Mouse (Mus musculus): Measurements from ENCODE around the gene Atg101. TPM values are rescaled to one million over a fixed set of nuclear protein-coding genes. Genes with fewer than 3 reads are reported as not detected.

Gene Atg101
- polyA plus RNA-seq, 1 experiment from 2014 or later: 81.3 TPM

DNA sequence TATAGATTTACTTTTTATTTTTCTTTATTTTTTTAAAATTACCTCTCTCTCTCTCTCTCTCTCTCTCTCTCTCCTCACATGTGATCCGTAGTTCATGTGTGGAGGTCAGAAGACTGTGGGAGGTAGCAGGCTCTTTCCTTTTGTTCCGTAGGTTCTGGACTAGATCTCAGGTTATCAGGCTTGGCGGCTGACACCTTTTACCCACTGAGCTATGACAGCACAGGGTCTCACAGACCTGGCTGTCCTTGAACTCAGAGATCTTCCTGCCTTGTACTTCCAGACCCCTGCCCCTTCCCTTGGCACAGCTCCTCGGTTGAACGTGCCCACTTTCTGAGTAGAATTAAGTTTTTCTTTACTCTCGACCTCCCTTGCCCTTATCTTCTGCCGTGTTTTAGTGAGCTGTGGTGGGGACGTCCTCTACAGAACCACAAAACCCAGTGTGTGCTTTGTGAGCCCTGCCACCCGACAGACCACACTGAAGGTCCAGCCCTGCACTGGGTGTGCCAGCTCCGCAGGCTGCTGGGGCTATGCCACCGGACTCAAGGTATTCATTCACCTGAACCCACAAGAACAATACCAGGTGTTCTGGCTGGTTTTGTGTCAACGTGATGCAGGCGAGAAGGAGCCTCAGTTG lies 32.3 kb downstream of the Atg101 start:
- no peaks in the 10 kb centered on the region for H3K36me3 ChIP-seq (ENCODE audit: control insufficient read depth, insufficient read depth, low read length)
- H3K27me3 ChIP-seq (replicated peaks; ENCODE audit: control insufficient read depth, insufficient read depth, low read length): no peaks in the 10 kb centered on the region
- H3K27ac ChIP-seq (ENCODE audit: low read depth, low read length): no peak overlapping the region
- WGBS: 71% methylated on average over 13 of the region's 13 CpGs
- peak overlapping the region; percentile 45 for H3K4me2 ChIP-seq (ENCODE audit: low read length)
- no peak overlapping the region for H3K9ac ChIP-seq (ENCODE audit: low read depth, low read length)
- ATAC-seq: no peak
- H3K9me3 ChIP-seq (ENCODE audit: control insufficient read depth, low read length): no peaks in the 10 kb centered on the region
- no peak overlapping the region; the same call in 1 of the 2 replicates for H3K4me3 ChIP-seq (ENCODE audit: low read length)
- H3K4me1 ChIP-seq (ENCODE audit: control insufficient read depth, insufficient read depth, low read depth, low read length): no peaks in the 10 kb centered on the region; the same call in 1 of the 2 replicates

DNA sequence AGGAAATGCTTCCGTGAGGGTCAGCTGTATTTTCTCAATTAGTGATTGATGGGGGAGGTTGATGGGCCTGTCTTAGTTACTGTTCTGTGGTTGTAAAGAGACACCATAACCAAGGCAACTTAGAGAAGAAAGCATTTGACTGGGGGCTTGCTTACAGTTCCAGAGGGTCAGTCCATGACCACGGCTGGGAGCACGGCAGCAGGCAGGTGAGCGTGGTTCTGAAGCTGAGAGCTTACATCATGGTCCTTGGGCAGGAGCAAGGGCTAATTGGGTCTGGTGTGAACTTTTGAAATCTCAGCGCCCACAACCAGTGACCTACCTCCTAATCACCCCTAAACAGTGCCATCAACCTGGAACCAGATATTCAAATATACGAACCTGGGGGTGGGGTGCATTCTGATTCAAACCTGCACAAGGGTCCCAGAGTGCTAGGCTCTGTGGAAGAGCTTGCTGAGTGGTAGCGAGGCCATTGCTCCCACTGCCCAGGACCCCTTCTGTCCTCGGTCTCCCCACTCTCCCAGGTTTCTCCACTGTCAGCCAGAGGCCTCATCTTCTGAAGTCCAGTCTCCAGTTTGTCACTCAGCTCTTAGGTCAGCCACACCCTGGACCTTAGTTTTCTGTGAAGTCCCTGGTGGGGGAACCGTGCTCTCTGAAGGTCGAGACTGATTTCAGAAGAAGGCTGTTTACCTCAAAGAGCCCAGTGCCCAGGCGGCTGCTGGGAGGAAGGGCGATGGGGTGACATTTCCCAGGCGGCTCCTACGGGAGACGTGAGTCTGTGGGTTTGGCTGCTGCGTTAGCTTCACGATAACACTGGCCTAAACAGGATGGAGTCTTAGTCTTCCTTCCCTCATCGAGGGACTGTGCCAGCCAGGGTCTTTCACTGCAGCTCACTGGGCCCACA lies 33.1 kb downstream of the Atg101 start:
- no peaks in the 10 kb centered on the region for H3K36me3 ChIP-seq (ENCODE audit: control insufficient read depth, insufficient read depth, low read length)
- H3K27me3 ChIP-seq (replicated peaks; ENCODE audit: control insufficient read depth, insufficient read depth, low read length): no peaks in the 10 kb centered on the region
- WGBS: 82% methylated on average over 18 of the region's 18 CpGs
- no peak overlapping the region for H3K27ac ChIP-seq (ENCODE audit: low read depth, low read length)
- H3K9me3 ChIP-seq (ENCODE audit: control insufficient read depth, low read length): no peaks in the 10 kb centered on the region
- no peak overlapping the region for H3K4me2 ChIP-seq (ENCODE audit: low read length)
- H3K4me1 ChIP-seq (ENCODE audit: control insufficient read depth, insufficient read depth, low read depth, low read length): no peaks in the 10 kb centered on the region; the same call in 1 of the 2 replicates
- no peak overlapping the region for H3K9ac ChIP-seq (ENCODE audit: low read depth, low read length)
- no peak for ATAC-seq
- H3K4me3 ChIP-seq (ENCODE audit: low read length): no peak overlapping the region

DNA sequence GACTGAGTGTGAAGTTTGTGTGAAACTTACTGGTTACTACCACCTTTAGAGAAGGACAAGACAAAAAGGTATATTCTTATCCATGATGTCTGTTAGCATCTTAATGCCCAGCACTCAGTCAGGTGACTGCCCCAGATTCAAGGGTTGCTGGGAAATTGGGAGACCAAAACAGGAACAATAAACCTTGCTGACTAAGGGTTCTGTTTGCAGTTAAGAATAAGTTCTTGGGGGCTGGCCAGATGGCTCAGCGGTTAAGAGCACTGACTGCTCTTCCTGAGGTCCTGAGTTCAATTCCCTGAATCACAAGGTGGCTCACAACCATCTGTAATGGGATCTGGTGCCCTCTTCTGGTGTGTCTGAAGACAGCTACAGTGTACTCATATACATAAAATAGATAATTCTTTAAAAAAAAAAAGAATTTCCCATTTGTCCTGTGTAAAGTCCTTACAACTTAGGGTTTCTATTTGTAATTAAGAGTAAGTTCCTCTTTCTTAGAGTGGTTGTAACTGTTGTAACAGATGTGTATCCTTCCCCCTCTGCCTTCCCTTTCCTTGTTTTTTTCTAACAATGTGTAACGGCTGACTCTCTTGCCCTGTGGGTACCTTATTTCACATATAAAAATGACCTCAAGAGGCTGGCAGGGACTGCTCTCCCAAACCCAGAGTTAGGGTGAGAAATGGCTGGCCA lies 33.9 kb downstream of the Atg101 start:
- Histone ChIP-seq H3K27me3 (replicated peaks; ENCODE audit: control insufficient read depth, insufficient read depth, low read length) (no peaks in the 10 kb centered on the region), H3K36me3 (ENCODE audit: control insufficient read depth, insufficient read depth, low read length) (no peaks in the 10 kb centered on the region), H3K27ac (ENCODE audit: low read depth, low read length) (no peak overlapping the region), H3K9me3 (ENCODE audit: control insufficient read depth, low read length) (no peaks in the 10 kb centered on the region), H3K4me3 (ENCODE audit: low read length) (no peak overlapping the region), H3K9ac (ENCODE audit: low read depth, low read length) (no peak overlapping the region), H3K4me1 (ENCODE audit: control insufficient read depth, insufficient read depth, low read depth, low read length) (no peaks in the 10 kb centered on the region; the same call in 1 of the 2 replicates), H3K4me2 (ENCODE audit: low read length) (no peak overlapping the region)
- ATAC-seq: no peak
- WGBS: 78% methylated on average over 2 of the region's 2 CpGs

DNA sequence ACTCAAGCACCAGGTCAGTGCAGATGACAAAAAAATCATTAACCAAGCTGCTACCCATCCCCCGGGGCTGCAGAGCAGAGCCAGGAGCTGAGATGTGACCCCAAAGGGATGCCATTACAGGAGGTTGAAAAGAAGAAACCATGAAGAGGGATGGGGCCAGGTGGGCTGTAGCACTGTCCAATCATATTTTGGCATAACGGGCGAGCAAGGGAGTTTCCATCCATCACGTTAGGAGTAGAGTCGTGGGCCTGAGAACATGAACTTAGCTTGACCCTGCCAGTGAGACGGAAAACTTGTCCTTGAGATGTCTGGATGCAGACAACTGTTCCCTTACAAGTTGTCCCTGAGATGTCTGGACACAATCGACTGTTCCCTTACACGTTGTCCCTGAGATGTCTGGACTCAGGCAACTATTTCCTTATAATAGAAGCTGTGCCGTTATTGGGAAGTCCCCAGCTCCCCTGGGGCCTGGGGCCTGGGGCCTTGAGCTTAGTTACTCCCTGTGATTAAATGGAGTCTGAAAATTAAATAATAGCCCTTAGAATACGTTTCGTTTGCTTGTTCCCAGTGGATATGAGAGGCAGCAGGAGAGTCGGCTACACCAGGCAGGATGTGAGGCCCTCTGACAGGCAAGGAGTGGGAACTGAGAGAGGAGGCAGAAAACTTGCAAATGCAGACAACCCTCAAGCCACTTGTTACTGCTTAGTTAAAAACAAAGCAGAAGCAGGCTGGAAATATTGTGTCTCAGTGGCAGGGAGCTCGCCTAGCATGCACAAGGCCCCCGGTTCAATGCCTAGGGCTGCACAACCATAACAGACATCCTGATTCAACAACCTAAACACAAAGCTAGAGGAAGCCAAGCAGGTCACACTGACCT lies 35.1 kb downstream of the Atg101 start:
- H3K36me3 ChIP-seq (ENCODE audit: control insufficient read depth, insufficient read depth, low read length): no peaks in the 10 kb centered on the region
- H3K27me3 ChIP-seq (replicated peaks; ENCODE audit: control insufficient read depth, insufficient read depth, low read length): no peaks in the 10 kb centered on the region
- no peak for ATAC-seq
- H3K9me3 ChIP-seq (ENCODE audit: control insufficient read depth, low read length): no peaks in the 10 kb centered on the region
- no peak overlapping the region for H3K9ac ChIP-seq (ENCODE audit: low read depth, low read length)
- H3K4me2 ChIP-seq (ENCODE audit: low read length): no peak overlapping the region
- 55% methylated on average over 14 of the region's 14 CpGs for WGBS
- H3K27ac ChIP-seq (ENCODE audit: low read depth, low read length): no peak overlapping the region
- H3K4me1 ChIP-seq (ENCODE audit: control insufficient read depth, insufficient read depth, low read depth, low read length): no peaks in the 10 kb centered on the region; the same call in 1 of the 2 replicates
- H3K4me3 ChIP-seq (ENCODE audit: low read length): no peak overlapping the region

DNA sequence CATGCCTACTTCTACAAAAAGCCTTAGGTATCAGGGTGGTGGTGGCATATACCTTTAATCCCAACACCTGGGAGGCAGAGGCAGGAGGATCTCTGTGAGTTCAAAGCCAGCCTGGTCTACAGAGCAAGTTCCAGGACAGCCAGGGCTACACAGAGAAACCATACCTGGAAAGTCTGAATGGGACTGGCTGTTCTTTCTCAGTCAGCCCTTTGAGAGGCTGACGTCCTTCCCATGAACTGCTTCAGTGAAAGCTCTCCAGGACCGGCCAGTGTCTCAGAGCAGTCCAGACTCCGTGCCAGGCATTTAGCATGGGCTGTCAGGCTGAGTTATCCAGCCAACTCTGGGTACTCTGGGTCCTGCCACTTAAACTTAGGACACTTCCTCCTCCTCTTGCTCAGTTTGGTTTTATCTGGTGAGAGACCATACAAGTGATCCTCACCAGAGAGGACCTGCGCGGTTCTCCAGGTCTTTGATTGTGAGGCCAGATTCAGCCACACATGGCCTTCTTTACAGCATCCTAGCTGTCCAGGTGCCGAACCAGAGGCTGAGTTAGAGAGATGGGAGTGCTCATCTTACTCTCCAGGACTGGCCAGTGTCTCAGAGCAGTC lies 36.0 kb downstream of the Atg101 start:
- H3K9ac ChIP-seq (ENCODE audit: low read depth, low read length): no peak overlapping the region
- 87% methylated on average over 6 of the region's 6 CpGs for WGBS
- H3K4me2 ChIP-seq (ENCODE audit: low read length): no peak overlapping the region
- no peak overlapping the region for H3K27ac ChIP-seq (ENCODE audit: low read depth, low read length)
- no peaks in the 10 kb centered on the region; the same call in 1 of the 2 replicates for H3K4me1 ChIP-seq (ENCODE audit: control insufficient read depth, insufficient read depth, low read depth, low read length)
- ATAC-seq: no peak
- no peaks in the 10 kb centered on the region for H3K27me3 ChIP-seq (replicated peaks; ENCODE audit: control insufficient read depth, insufficient read depth, low read length)
- H3K9me3 ChIP-seq (ENCODE audit: control insufficient read depth, low read length): no peaks in the 10 kb centered on the region
- no peaks in the 10 kb centered on the region for H3K36me3 ChIP-seq (ENCODE audit: control insufficient read depth, insufficient read depth, low read length)
- no peak overlapping the region for H3K4me3 ChIP-seq (ENCODE audit: low read length)

DNA sequence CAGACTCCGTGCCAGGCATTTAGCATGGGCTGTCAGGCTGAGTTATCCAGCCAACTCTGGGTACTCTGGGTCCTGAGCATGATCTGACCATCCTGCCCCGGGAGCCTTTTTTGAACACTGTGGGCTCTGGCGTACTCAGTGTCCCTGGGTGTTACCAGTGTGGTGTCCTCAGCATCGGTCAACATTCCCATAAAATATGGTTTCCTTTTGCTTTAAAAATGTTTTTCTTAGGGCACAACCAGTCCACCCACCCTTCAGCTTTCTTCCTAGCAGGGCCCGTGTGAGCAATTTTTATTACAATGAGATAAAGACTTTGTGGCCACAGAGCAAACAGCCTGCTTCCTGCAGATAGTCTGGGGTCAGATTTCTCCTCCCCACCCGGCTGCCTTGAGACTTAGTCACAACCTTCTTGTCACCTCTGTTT lies 36.6 kb downstream of the Atg101 start:
- no peaks in the 10 kb centered on the region for H3K27me3 ChIP-seq (replicated peaks; ENCODE audit: control insufficient read depth, insufficient read depth, low read length)
- no peak overlapping the region for H3K27ac ChIP-seq (ENCODE audit: low read depth, low read length)
- H3K4me1 ChIP-seq (ENCODE audit: control insufficient read depth, insufficient read depth, low read depth, low read length): no peaks in the 10 kb centered on the region; the same call in 1 of the 2 replicates
- no peak overlapping the region for H3K9ac ChIP-seq (ENCODE audit: low read depth, low read length)
- no peak overlapping the region for H3K4me2 ChIP-seq (ENCODE audit: low read length)
- no peak for ATAC-seq
- no peaks in the 10 kb centered on the region for H3K36me3 ChIP-seq (ENCODE audit: control insufficient read depth, insufficient read depth, low read length)
- H3K9me3 ChIP-seq (ENCODE audit: control insufficient read depth, low read length): no peaks in the 10 kb centered on the region
- no peak overlapping the region for H3K4me3 ChIP-seq (ENCODE audit: low read length)
- 71% methylated on average over 6 of the region's 6 CpGs for WGBS

DNA sequence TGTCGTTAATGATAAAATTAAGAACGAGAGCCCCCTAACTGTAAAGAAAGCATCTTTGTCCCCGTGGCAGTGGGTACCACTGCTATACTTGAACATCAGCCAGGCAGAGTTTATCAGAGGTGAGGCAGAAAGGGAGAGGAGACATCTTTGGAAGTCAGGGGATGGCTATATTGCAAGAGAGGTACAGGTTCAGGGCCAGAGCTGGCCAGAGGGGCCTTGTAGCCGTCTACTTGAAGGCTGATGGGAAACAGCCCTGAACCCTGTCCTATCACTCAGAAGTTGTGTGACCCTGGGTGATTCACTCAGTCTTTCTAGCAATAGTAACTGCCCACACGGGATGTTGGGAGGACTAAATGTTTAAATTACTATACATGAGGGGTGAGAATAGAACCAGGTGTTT lies 37.1 kb downstream of the Atg101 start:
- Histone ChIP-seq H3K4me3 (ENCODE audit: low read length) (no peak overlapping the region), H3K27ac (ENCODE audit: low read depth, low read length) (no peak overlapping the region), H3K36me3 (ENCODE audit: control insufficient read depth, insufficient read depth, low read length) (no peaks in the 10 kb centered on the region), H3K9ac (ENCODE audit: low read depth, low read length) (no peak overlapping the region), H3K4me2 (ENCODE audit: low read length) (no peak overlapping the region), H3K4me1 (ENCODE audit: control insufficient read depth, insufficient read depth, low read depth, low read length) (no peaks in the 10 kb centered on the region; the same call in 1 of the 2 replicates), H3K27me3 (replicated peaks; ENCODE audit: control insufficient read depth, insufficient read depth, low read length) (no peaks in the 10 kb centered on the region), H3K9me3 (ENCODE audit: control insufficient read depth, low read length) (no peaks in the 10 kb centered on the region)
- WGBS: 75% methylated on average over 5 of the region's 5 CpGs
- no peak for ATAC-seq

DNA sequence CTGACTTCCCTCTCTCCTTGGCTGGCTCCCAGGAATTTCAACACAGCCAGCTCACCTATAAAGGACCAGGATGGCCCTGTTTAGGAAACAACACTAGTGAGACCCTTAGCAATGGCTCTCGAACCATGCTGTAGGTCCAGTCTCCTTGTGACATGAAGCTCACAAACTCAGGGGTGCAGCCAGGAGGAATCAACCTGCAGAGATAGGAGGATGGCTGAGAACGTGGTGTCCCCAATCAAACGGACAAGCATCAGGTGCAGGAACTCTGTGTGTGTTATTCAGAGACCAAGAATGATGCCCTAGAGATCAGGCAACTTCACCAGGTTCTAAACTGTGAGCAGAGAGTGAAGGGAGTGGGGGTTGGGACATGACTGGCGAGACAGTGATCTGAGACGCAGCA lies 38.0 kb downstream of the Atg101 start:
- ATAC-seq: no peak
- H3K9ac ChIP-seq (ENCODE audit: low read depth, low read length): no peak overlapping the region
- no peak overlapping the region for H3K4me3 ChIP-seq (ENCODE audit: low read length)
- H3K27ac ChIP-seq (ENCODE audit: low read depth, low read length): no peak overlapping the region
- no peaks in the 10 kb centered on the region for H3K27me3 ChIP-seq (replicated peaks; ENCODE audit: control insufficient read depth, insufficient read depth, low read length)
- no peak overlapping the region for H3K4me2 ChIP-seq (ENCODE audit: low read length)
- no peaks in the 10 kb centered on the region for H3K4me1 ChIP-seq (ENCODE audit: control insufficient read depth, insufficient read depth, low read depth, low read length)
- WGBS: 90% methylated on average over 5 of the region's 5 CpGs
- no peaks in the 10 kb centered on the region for H3K9me3 ChIP-seq (ENCODE audit: control insufficient read depth, low read length)
- H3K36me3 ChIP-seq (ENCODE audit: control insufficient read depth, insufficient read depth, low read length): no peaks in the 10 kb centered on the region
